Mouse (Mus musculus) heart, postnatal 36 days (tissue): ENCODE measurements at regions not wholly inside any gene's neighbourhood (a gene's known extent, or its start where the extent isn't known, plus 50 kb on each side); places are given as distances from the start of the nearest gene placed in this dataset.
"Not testable (repeated sequence)": the region's sequence is repeated elsewhere in the genome, so short reads cannot be mapped to it uniquely, and the experiment has no call there.

Experiments
- DNase-seq, 2 experiments: peaks; one replicate each; pipeline ENCODE4 v3.0.0; 2021 to 2022
- intact Hi-C: fragments of 180-260 bp; cut with DNase I; formaldehyde crosslinking; loops from one replicate; pipeline ENCODE4 v1.15.1; 2025

DNA sequence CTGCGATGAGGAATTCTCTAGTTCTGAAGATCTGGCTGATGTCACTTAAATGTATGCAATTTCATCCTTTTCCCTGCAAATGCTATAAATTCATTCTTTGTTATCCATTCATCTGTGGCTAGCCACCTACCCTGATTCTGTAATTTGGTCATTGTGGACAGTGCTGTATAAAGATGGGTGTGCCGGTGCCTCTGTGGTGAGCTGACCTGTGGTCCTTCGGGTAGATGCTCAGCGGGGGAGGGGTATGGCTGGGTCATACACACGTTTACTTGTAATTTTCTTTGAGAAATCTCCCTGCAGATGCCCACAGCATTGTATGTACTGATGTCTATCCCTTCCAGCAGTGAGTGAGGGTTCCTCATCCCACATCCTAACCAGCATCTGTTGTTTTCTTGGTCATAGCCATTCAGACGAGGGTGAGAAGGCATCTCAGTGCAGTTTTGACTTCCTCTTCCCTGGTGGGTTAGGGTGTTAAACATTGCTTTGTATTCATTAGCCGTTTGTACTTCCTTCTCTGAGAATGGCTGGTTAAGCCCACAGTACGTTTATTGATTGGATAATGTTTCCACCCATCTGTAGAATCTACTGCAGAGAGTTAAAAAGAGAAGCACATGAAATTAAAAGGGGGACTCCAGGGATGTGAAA is 169.3 kb upstream of the Frmd6 start:
- intact Hi-C loops, result loop anchor here (5.0 kb wide), 1 partner anchor 156 kb away; no protein-coding TSS in a partner anchor
- DNase-seq, result no peak

DNA sequence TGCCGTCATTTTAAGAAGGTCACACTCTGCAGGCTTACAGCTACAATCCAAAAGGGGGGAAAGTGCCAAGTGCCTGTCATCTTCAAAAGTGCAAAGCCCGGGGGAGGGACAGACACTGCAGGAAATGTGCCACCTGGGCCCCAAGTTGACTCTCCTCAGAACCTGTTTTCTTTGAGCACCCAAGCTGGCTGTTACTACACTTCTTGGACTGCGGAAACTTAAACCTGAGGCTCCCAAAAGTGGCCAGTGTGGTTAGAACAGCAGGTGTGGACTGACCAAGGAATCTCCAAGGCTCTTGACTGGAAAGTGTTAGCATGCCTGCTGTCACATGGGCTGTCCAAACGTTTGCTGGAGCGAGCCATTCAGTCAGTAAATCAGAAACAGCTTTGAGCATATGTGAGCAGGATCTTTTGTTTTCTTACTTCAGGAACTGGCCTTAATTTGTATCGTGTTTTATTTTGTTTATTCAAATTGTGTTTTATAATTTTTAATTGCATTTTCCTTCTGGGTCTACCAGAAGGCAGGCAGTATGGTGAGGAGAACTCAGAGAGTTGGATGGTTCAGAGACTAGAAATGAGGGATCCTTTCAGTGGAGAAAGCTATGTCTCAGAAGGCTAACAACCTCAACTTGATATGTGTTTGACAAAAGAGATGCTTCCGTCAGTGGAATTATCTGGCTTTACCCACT is 168.4 kb upstream of the Frmd6 start:
- DNase-seq, result peak; percentile 21 to 44
- intact Hi-C loops, result loop anchor here (5.0 kb wide), 1 partner anchor 155 kb away; no protein-coding TSS in a partner anchor

- intact Hi-C loops, result loop anchor here (5.0 kb wide), 1 partner anchor 155 kb away; no protein-coding TSS in a partner anchor
- no peak for DNase-seq
Observed at GRCm38 (mm10) chr12:70657493-70657810, 167.9 kb upstream of the Frmd6 start.

DNA sequence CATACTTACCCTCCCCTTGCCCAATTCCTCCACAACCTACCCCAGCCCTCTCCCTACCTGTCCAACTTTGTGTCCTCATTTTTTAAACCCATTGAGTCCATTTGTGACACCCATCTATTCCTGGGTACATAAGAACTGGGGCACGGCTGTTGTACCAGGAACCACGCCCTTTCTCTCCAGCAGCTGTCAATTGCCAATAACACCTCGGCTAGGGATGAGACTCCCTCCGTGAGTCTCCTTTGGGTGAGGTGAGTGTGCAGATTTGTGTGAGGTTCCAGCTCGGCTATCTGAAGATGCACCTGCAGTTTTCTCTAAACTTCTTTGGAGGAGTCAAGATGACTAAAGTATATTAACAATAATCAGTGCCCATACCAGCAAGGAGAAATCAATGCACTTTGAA is 167.2 kb upstream of the Frmd6 start:
- intact Hi-C loops, result loop anchor here (5.0 kb wide), 1 partner anchor 154 kb away; no protein-coding TSS in a partner anchor
- DNase-seq, result no peak

DNA sequence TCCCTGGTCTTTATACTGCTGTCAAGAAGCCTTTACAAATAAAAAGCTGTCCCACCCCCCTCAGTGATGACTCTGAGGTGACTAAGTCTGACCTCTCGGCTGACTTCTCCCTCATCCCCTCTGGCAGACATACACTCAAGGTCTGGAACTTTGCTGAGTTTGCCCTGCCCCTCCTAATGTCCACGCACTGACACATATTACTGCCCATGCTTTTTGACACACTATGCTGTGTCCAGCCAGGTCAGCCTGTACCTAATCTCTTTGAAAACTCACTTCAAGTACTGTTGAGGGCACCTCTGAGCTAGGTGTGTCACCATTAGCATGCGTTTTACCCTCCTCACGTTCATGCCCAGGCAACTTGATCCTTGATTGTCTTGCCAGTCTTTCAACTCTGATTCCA is 164.9 kb upstream of the Frmd6 start:
- intact Hi-C loops, result no loop called here
- no peak for DNase-seq

GRCm38 (mm10) chr12:70668158-70668557 is 157.2 kb upstream of the Frmd6 start:
- DNase-seq, intact Hi-C loops: not testable (repeated sequence)

DNA sequence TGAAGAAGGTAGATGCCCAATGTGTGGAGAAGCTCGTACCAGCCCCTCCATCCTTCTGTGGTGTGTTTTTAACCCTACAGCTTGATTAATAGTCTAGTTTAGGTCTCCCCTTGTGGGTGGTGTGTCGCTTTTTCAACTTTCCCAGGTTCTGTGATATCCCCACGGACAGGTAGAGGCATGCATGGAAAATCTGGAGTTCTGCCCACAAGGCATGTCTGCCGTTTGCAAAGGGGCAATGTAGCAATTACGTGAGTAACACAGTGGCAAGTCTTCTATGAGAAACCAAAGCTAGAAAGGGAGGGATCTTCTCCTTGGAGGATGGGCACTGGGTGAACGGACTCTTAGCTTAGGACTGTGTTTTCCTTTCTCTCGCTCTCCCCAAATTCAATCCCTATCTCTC is 153.2 kb upstream of the Frmd6 start:
- intact Hi-C loops, result no loop called here

DNA sequence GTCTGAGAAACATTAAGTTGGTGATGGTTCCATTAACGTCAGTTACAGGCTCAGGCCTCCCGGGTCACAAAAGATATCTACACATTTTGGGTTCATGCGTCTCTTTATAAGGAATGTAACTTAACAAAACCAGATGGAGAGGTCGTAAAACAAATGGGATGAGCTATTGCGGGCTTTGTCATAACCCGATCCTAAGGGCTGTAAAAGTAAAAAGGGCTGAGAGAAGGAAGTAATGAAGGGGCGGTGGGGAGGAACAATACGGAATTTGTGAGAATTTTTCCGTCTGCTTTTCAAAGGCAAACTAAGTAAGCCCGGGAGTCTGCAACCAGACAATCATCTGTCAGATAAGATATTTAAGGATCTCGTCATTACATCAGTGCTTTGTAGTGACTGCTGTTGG is 152.1 kb upstream of the Frmd6 start:
- intact Hi-C loops, result no loop called here
- no peak for DNase-seq

More for the DNA sequence above, 153.2 kb upstream of the Frmd6 start:
- no peak for DNase-seq

DNA sequence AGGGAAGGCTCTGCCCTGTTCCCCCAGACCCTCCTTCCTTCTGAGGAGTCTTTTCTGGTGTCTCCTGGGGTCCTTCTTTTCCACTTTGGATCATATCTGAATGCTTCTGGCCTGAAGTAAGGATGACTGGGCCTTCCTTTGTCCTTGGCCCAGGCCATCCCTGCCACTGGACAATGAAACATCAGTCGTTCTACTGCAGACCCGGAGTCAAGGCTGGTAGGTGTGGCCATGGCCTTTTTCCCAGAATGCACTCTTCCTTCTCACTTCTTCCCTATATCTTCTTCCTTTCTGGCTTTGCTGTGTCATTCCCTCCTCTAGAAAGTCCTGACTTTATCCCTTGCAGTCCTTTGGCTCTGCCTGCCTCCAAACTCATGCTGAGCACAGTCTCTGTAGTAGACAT is 151.2 kb upstream of the Frmd6 start:
- DNase-seq, result no peak

GRCm38 (mm10) chr12:70675846-70676245 is 149.5 kb upstream of the Frmd6 start:
- intact Hi-C loops, result no loop called here
- no peak for DNase-seq

More for the DNA sequence above, 151.2 kb upstream of the Frmd6 start:
- intact Hi-C loops, result no loop called here

- intact Hi-C loops, result no loop called here
- DNase-seq, result peak; percentile 44 to 49
Observed at GRCm38 (mm10) chr12:70679701-70680425, 145.5 kb upstream of the Frmd6 start.

DNA sequence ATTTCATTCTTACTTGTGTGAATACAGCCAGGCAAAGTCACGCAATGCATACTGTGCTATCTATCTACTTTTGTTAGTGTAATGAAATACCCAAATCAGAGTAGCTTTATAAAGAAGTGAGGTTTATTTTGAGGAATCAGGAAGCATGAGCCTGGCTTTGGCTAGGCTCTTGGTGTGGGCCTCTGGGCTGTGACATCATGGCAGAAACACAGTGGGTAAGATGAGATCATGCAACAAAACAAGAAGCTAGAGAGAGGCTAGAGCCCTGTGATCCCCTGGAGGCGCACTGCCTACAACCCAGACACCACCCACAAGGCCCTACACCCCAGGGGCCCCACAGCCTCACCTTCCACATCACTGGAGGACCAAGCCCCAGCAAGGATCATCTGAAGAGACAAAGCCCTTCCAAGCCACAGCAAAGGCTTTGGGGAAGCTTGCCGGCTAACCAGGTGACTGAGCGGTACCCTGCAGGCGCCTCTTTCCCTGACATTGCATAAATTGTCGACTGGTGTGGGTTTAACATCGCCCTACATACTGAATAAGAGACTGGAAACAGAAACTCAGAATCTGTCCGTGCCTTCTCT is 143.8 kb upstream of the Frmd6 start:
- intact Hi-C loops, result no loop called here
- no peak for DNase-seq

DNA sequence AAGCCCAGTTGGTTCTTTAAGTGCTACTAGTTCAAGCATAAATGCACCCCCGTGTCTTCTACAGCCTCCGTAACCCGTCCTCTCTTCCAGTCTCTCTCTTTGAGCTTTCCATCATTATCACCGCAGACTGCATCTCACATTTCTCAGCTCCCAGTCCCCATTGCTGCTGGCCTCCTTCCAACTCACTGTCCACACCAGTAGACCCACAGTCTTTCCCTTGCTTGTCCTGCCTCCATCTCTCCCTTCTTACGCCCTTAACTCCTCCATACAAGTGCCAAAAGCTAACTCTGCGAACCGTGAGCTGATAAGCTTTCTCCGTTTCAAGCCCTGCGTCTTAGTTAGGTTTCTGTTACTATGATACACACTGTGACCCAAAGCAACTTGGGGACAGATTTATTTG is 141.0 kb upstream of the Frmd6 start:
- DNase-seq, result no peak
- intact Hi-C loops, result no loop called here

DNA sequence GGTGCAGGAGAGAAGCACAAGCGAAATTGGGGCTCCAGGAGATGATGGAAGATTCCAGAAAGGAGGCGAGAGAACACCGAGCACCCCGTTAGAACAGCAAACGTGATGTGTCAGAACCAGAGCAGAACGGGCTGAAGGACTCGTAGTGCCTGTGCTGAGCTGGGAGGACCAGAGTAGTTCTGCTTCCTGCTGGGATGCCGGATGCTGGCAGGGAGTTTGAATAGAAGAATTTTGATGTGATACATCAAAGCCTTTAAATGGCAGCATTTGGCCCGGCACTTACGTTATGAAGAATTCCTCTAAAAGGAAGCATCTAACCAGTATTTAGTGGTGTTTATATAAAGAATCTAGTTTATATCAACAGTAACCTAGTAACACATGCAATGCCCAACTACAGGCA is 139.9 kb upstream of the Frmd6 start:
- no peak for DNase-seq
- intact Hi-C loops, result no loop called here

GRCm38 (mm10) chr12:70686337-70686736 is 139.0 kb upstream of the Frmd6 start:
- intact Hi-C loops, result no loop called here
- no peak for DNase-seq

DNA sequence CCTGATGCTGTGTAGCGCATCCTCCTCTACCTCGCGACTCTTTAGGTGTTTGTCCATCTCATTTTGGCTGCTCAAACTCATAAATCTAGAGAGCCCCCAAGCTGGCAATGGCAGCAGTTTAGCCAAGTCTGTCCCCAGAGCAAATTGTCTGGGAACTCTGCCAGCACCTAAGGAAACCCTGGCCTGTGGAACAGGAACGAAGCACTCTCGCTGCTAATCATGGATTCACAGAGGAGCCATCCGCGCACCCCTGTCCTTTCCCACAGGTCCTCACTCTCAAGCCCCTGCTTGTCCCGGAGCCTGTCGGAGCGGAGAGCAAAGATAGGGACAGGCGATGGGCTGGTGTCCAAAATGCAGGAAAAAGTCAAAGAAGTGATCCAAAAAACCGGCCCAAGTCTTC is 138.3 kb upstream of the Frmd6 start:
- peak; percentile 37 to 44 for DNase-seq
- intact Hi-C loops, result no loop called here

DNA sequence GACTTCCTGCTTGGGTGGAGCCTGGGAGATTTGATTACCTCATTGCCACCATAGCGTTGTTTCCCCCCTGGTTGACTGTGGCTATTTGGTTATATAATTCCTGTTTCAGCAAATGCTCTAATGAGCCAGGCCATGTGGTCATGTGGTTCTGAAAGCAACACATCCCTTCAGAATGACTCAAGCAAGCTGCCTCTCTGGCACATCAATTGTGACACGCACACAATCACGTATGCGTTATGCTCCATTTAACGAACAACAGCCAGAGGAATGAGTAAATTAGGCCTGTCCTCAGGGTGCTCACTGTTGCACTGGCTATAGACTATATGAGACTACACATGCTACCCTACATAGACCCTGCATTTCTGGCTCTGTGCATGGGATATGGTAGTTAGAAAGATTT is 130.2 kb upstream of the Frmd6 start:
- intact Hi-C loops, result no loop called here
- peak in 1 of 2 experiments; percentile 12 for DNase-seq

DNA sequence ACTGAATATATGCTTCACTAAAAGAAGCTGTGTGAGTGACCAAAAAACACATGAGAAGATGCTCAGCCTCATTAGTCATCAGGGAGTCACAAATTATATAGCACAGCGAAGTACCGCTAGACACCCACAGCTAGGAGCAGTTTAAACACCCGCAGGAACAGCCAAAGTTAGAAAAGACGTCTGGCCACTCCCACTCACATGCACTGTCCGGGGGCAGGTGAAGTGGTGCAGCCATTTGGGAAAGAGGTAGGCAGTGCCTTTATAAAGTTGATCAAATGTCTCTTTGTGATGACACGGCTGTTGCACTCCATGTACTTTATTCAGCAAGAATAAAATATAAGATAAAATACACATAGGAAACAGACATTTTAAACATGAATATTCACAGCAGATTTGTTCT is 129.1 kb upstream of the Frmd6 start:
- intact Hi-C loops, result no loop called here
- no peak for DNase-seq

DNA sequence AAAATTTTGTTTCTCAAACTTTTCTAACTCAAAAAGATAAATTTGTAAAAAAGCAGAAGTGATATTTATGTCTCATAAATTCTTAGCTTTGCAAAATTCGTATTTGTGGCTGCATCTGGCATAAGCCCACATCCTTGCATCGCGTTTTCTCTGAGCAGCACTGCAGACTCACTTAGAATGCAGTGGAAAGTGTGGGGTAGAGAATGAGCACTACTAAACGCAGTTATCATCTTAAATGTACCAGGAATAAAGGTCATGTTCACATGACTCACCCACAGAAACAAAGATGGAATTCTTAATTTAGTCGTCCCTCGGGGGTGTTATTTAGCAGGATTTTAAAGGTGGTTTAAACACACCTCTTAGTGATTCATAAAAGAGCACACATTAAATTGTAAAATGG is 126.8 kb upstream of the Frmd6 start:
- DNase-seq, result no peak
- intact Hi-C loops, result no loop called here

- intact Hi-C loops, result no loop called here
- DNase-seq, result no peak
Observed at GRCm38 (mm10) chr12:70702473-70702872, 122.8 kb upstream of the Frmd6 start.
